Mouse (Mus musculus) kidney, embryonic 15.5 days (tissue): ENCODE measurements around the gene Ppp1r15a. TPM values are rescaled to one million over a fixed set of nuclear protein-coding genes. Genes with fewer than 3 reads are reported as not detected.

ENCODE experiments used
- polyA plus RNA-seq: library from polyadenylated mRNA; unstranded; fragments of >200 nt; fragmentation: Nextera tagmentation; extraction: Ambion mirVana; gene quantifications from 2 replicates; pipeline ENCODE4 v1.2.1, GENCODE M21; 2015

The Ppp1r15a gene
- polyA plus RNA-seq, 1 experiment from 2014 or later, result 24.7 TPM

Other genes with a start within 250 kb of the Ppp1r15a start
- gene Slc6a21, start 248.8 kb downstream of the Ppp1r15a start, polyA plus RNA-seq, result not detected in 2 replicates
- 17.4 and 19.0 TPM in 2 replicates for gene Trpm4, start 192.5 kb downstream of the Ppp1r15a start, polyA plus RNA-seq
- 2.1 and 2.5 TPM in 2 replicates for gene Hrc, start 191.0 kb downstream of the Ppp1r15a start, polyA plus RNA-seq
- 6.7 and 7.5 TPM in 2 replicates for gene Ppfia3, start 159.2 kb downstream of the Ppp1r15a start, polyA plus RNA-seq
- 0.41 and 0.96 TPM in 2 replicates for gene Lin7b, start 155.7 kb downstream of the Ppp1r15a start, polyA plus RNA-seq
- gene Snrnp70, start 130.5 kb downstream of the Ppp1r15a start, polyA plus RNA-seq, result 225 and 242 TPM in 2 replicates
- gene Kcna7, start 120.6 kb downstream of the Ppp1r15a start, polyA plus RNA-seq, result not detected in 2 replicates
- 1.1 and 1.4 TPM in 2 replicates for gene Ntf5, start 112.6 kb downstream of the Ppp1r15a start, polyA plus RNA-seq
- gene Lhb, start 105.4 kb downstream of the Ppp1r15a start, polyA plus RNA-seq, result not detected in 2 replicates
- gene Gys1, start 91.4 kb downstream of the Ppp1r15a start, polyA plus RNA-seq, result 37.6 and 40.8 TPM in 2 replicates
- gene Ruvbl2, start 88.2 kb downstream of the Ppp1r15a start, polyA plus RNA-seq, result 165 and 167 TPM in 2 replicates
- gene Ftl1, start 66.4 kb downstream of the Ppp1r15a start, polyA plus RNA-seq, result 4,509 and 4,690 TPM in 2 replicates
- 184 and 195 TPM in 2 replicates for gene Bax, start 59.4 kb downstream of the Ppp1r15a start, polyA plus RNA-seq
- 1.0 and 1.1 TPM in 2 replicates for gene Tulp2, start 44.4 kb downstream of the Ppp1r15a start, polyA plus RNA-seq
- gene Gm45808, start 39.5 kb downstream of the Ppp1r15a start, polyA plus RNA-seq, result not detected in 2 replicates
- gene Dhdh, start 37.5 kb downstream of the Ppp1r15a start, polyA plus RNA-seq, result 3.3 and 3.5 TPM in 2 replicates
- gene Nucb1, start 15.9 kb downstream of the Ppp1r15a start, polyA plus RNA-seq, result 221 and 252 TPM in 2 replicates
- gene Plekha4, start 62 bp upstream of the Ppp1r15a start, polyA plus RNA-seq, result 4.5 and 5.1 TPM in 2 replicates
- gene Hsd17b14, start 28.6 kb upstream of the Ppp1r15a start, polyA plus RNA-seq, result 11.8 and 14.8 TPM in 2 replicates
- 75.4 and 78.5 TPM in 2 replicates for gene Bcat2, start 43.9 kb upstream of the Ppp1r15a start, polyA plus RNA-seq
- gene Fgf21, start 89.2 kb upstream of the Ppp1r15a start, polyA plus RNA-seq, result 0.32 TPM in 1 of 2 replicates, not detected in the other
- gene Fut1, start 91.0 kb upstream of the Ppp1r15a start, polyA plus RNA-seq, result 0.06 and 0.21 TPM in 2 replicates
- gene Izumo1, start 95.5 kb upstream of the Ppp1r15a start, polyA plus RNA-seq, result 0.14 and 0.17 TPM in 2 replicates
- gene Rasip1, start 101.2 kb upstream of the Ppp1r15a start, polyA plus RNA-seq, result 16.1 and 18.0 TPM in 2 replicates
- 7.5 and 9.0 TPM in 2 replicates for gene Mamstr, start 113.7 kb upstream of the Ppp1r15a start, polyA plus RNA-seq
- gene Fut2, start 140.1 kb upstream of the Ppp1r15a start, polyA plus RNA-seq, result 0.42 and 3.7 TPM in 2 replicates
- gene Ntn5, start 157.8 kb upstream of the Ppp1r15a start, polyA plus RNA-seq, result 0.21 and 0.24 TPM in 2 replicates
- 0.19 and 0.29 TPM in 2 replicates for gene Sec1, start 168.1 kb upstream of the Ppp1r15a start, polyA plus RNA-seq
- gene Car11, start 173.6 kb upstream of the Ppp1r15a start, polyA plus RNA-seq, result 8.6 and 8.8 TPM in 2 replicates
- gene Dbp, start 178.8 kb upstream of the Ppp1r15a start, polyA plus RNA-seq, result 3.7 and 4.7 TPM in 2 replicates
- gene Rpl18, start 189.2 kb upstream of the Ppp1r15a start, polyA plus RNA-seq, result 1,132 and 1,166 TPM in 2 replicates
- gene Sphk2, start 191.7 kb upstream of the Ppp1r15a start, polyA plus RNA-seq, result 28.1 and 33.7 TPM in 2 replicates
- 1.4 and 2.5 TPM in 2 replicates for gene Fam83e, start 194.9 kb upstream of the Ppp1r15a start, polyA plus RNA-seq
- not detected in 2 replicates for gene Spaca4, start 199.5 kb upstream of the Ppp1r15a start, polyA plus RNA-seq